Mouse (Mus musculus): ENCODE measurements at regions not wholly inside any gene's neighbourhood (a gene's known extent, or its start where the extent isn't known, plus 50 kb on each side); places are given as distances from the start of the nearest gene placed in this dataset.

- TF ChIP-seq CTCF (conservative IDR thresholded peaks at IDR 0.05; ENCODE audit: insufficient read depth, insufficient read length, low read depth, low read length) (no peak), POLR2A (IDR thresholded peaks at IDR 0.05; ENCODE audit: low read depth, low read length) (no peak)
Observed at GRCm38 (mm10) chr4:3054886-3055285, 112.2 kb upstream of the Vmn1r2 start.
